Mouse (Mus musculus) adrenal gland, adult 2 months (tissue): ENCODE data around the gene Mcm3. TPM values are rescaled to one million over a fixed set of nuclear protein-coding genes. Genes with fewer than 3 reads are reported as not detected.

Experiments
- DNase-seq: peaks from one replicate; pipeline ENCODE4 v3.0.0; 2021
- long read RNA-seq: library from polyadenylated mRNA; stranded (forward); transcript quantifications from one replicate; pipeline ENCODE4 v2.0.0, GENCODE M21; 2021
- polyA plus RNA-seq: library from polyadenylated mRNA; depleted of rRNA; stranded (reverse); fragments of >200 nt; gene quantifications from 2 replicates; pipeline ENCODE4 v1.2.3, GENCODE M21; 2012; rRNA removed
- total RNA-seq, 2 experiments: library from RNA; stranded (reverse); gene quantifications; 2 replicates each; pipeline ENCODE4 v1.2.3; 2021

Gene Mcm3
- total RNA-seq (10 to 100 TPM; 12.6 to 13.6 TPM), polyA plus RNA-seq (4.7 and 6.7 TPM in 2 replicates)
- long read RNA-seq, transcript Mcm3-201 (17 exons, 3,031 nt), result major isoform, 10 of 11 reads
- long read RNA-seq, partial matches to known transcripts, result 0 of 11 reads
- long read RNA-seq, other reads (novel, unspliced or antisense), result 1 of 11 reads

DNA sequence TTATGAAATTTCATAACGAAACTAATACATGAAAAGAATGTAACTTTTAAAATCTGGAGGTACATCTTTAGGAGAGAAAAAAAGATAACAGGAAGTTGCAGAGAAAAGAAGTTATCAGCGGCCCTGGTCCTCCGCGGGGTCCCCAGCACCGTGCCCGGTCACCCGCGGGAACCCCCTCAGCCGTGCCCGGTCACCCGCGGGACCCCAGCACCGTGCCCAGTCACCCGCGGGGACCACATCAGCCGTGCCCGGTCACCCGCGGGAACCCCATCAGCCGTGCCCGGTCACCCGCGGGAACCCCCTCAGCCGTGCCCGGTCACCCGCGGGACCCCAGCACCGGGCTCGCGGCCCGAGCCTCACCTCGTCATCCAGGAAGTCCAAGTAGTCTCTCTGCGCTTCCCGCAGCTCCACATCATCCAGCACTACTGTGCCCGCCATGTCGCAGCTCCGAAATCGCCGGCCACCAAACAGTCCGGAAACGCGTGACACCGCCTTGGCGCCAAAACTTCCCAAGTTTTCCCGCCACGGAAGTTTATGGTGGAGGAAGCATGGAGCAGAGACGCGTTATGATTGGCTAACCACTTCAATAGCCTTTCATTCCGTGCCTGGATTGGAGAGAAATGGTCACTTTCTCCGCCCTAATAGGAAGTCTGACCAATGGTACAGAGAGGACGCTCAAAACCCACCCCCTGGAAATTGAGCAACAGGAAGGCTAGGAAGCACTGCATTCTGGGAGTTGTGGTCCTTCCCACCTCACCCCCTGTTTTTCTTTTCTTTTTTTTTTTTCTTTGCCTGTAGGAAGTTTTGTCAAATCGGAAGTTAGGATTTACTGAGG, at the start of gene Mcm3:
TSS of gene Mcm3 (minus strand) at position 542 of the 835 bp plus-strand sequence.
- DNase-seq, result peak; percentile 93

DNA sequence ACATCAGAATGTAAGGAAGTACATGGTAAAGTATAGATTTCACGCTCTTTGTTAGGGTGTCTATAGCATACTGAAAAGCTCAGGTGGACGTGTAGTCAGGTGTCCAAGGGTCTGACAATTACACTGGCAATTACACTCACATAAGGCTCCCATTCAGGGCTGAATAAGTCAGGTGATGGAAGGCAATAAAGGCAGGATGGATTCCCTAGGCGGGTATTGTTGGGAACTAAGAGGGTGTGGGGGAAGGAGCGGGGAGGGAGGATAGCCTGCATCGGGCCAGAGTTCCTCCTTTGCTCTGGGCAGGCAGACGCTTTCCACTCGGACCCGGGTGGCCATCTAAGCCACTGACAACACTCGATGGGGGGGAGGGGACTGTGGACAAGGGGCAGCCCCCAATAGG, 47.9 kb upstream of the Mcm3 start:
- no peak for DNase-seq

DNA sequence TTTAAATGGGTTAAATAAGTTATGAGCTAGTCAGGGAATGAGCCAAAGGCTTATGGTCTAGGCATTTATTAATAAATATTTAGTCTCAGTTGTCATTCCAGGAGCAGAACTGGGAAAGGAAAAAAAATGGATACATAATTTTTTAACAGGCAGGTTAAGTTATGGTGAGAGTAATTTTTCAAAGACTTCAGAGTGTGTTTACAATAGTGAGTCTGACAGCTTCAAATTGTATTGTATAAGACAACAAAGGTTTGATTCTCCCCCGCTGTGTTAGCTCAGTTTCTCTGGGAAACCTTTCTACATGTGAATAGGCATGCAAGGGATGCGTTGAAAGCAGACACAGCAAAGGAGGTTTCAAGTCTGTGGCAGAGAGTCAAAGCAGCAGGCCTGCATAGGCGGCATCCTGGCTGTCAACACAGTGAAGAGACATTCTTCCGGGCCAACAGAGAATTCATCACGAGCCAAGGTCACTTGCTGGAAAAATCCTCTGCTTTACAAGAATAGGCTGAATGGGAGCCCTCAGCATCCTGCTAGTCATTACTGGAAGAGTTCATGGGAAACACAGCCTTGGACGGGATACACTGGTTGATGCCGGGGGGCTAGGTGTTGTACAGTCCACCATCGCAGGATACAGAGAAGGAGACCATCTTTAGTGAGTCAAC, 47.3 kb upstream of the Mcm3 start:
- DNase-seq, result peak; percentile 60

DNA sequence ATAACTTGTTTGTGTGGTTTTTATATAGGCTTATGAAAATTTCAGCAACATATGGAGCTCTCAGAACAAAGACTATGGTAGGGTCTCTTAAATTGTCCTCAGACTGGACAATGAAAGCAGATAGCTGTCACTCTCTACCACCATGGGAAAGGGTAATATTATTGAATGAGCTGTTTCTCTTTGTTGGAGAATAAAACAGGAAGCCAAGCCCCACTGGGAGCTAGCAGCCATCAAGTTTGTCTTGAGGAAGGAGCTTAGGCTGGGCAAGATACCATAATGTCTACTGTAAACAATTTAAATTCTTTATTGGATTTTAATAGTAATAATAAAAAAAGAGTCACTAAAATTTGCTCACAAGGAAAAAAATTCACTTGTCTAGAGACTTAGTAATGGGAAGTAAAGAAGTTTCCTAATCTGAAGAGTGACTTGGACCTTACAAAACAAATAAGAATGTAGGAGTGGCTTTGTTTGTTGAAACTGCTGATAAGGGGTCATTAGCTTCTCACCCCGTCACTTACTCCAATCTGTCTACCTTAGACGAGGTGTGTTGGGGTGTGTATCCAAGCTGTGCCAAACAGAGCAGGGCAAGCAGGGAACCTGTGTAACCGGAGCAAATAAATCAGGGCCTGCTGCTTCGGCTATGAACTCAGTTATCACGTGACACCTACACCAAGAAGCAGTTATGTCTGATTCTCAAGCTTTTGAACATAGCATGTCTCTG, 43.5 kb upstream of the Mcm3 start:
- DNase-seq, result no peak

GRCm38 (mm10) chr1:20861865-20862264, 41.8 kb upstream of the Mcm3 start:
- no peak for DNase-seq

DNA sequence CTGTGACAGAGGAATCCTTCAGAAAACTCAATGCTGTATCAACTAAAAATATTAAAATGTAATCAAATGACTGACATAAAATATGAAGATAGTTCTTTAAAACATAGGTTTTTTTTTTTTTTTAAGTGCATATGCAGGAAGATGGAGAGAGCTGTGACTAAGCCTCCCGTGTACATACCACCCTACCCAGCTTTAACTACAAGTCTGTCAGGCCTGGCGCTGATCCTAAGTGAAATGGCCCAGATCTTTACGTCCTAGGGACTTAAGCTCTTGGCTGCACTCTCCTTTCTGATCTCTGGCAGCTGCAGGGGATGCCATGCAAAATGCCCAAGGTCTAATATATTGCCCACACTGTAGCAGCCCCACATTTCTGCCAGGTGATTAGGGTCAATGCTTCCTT, 40.7 kb upstream of the Mcm3 start:
- no peak for DNase-seq

DNA sequence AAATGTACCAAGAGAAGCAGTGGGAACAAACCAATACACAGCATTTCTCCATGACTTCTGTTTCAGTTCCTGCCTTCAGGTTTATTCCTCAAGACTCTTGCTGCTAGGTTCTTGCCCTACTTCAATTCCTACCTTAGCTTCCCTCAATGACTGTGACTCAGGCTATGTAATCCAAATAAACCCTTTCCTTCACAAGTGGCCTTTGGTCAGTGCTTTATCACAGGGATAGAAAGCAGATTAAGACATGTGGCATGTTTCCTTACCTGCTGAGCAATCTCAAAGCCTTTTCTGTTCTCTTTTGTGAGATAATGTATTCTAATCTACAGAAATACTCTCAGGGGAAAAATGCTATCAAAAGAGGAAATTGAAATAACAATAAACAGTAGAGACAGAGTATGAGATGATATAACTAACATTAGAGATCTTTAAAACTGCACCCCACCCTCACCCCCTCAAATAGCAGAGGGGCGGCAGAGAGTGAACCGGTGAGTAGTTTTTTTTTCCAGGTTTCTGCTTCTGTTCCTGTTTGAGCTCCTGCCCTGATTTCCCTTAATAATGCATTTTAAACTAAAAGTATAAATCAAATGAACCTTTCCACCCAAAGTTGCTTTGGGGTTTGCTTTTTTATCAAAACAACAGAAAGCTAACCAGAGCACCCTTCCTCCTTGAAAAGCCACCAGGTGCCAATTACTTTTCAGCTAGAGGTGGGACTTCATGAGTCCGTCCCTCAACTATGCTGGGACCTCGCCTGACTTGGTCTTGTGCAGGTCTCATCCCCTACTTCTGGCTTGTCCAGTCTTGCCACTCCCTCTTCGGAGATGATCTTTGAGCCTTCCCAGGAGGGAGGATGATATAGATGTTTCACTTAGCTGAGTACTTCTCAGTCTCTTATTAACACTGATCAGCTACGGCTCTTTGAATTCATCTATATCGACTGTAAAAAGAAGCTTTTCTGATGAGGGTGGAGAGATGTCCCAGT, 37.1 kb upstream of the Mcm3 start:
- no peak for DNase-seq

DNA sequence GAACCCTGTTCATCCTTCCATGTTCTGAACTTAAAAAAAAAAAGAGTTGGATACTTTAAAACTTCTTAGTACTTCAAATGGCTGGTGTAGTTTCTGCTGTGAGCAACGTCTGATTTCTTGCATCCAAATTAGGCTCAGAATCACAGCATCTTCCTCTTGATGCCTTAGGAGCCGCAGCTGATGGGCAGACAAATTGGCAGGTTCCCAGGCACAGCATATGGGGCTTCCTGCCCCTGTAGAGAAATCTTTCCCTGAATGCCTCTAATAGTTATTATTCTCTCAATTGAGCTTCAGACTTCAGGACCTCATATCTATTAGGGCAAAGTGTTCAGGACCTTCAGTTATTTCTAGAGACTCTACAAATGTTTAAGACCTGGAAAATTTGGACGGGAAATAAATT, 19.8 kb upstream of the Mcm3 start:
- DNase-seq, result no peak

DNA sequence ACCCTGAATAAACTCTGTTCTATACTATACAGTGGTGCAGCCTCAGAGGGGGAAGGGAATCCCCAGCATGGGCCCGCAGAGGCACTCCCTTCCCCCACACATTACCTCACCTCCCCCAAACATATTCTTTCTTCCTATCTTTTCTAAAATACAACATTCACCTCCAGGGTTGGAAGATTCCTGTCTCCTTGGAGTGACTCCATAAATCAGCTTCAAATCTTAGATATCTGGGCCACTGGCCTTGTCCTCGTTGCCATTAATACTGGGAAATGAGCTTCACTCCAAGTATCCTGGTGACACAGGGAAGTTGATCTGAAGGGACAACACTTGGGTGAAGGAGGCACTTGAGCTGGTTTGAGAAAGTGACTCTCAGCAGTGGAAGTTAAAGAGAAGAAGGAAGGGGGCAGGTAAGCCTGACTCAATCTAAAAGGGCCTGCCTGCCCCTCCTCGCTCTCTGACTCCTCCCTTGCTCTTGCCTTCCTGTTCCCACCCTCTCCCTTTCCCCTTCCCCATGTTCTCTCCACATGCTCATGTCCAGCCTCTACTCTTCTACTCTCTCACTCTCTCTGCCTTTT, 16.5 kb upstream of the Mcm3 start:
- peak; percentile 57 for DNase-seq

- no peak for DNase-seq
These were observed 13.0 kb upstream of the Mcm3 start for GRCm38 (mm10) chr1:20833141-20833511.

- no peak for DNase-seq
These were observed 12.5 kb upstream of the Mcm3 start for GRCm38 (mm10) chr1:20832473-20833140.

DNA sequence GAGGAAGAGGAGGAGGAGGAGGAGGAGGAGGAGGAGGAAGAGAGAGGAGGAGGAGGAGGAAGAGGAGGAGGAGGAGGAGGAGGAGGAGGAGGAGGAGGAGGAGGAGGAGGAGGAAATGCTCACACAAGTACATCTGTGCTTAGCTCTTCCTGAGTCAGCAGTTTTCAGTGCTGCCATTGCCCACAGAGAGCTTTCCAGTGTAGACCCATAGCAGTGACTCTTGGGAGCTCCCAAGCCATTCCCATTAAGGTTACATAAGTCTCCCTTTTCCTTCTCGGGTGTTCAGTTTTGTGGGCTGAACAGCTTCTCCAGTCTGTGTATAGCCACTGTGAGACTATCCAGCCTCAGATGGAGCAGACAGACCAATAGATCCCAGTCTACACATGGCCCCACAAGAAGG, 10.4 kb upstream of the Mcm3 start:
- no peak for DNase-seq

- DNase-seq, result no peak
These were observed 7.9 kb upstream of the Mcm3 start for GRCm38 (mm10) chr1:20828061-20828460.

DNA sequence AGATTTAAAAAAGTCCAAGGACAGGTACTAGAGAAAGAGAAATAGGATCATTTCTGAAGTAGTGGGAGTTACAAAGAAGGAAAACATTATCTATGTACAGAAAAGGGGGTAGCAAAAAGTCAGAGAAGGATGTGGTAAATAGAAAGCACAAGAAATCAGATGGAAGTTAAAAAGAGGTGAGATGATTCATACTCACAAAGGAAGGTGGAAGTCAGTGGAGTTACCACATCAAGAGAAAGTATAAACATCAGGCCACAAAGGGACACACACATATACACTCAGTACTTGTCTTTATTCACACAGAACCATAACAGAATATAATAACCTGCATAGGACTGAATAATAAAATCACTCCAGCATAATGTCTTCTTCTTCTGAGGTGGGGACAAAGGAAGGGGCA, 4.9 kb upstream of the Mcm3 start:
- no peak for DNase-seq

DNA sequence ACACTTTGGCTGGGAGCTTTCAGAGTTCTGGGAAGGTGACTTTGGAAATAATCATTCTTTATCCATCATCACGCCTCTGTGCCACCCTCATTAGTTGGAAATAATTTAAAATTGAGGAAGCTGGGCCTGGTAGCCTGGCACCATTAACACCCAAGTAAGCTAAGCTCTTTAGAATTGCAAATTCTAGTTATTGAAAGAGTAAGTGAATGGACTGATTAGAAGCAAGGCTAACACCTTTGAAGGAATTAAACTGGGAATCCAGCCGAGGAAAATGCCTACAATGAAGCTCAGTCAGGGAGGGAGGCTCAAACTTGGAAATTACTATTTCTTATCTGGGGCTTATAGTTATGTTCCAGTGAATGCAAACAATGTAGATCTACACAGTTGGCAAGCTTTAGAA, 3.8 kb upstream of the Mcm3 start:
- DNase-seq, result no peak

GRCm38 (mm10) chr1:20823471-20823870, 3.4 kb upstream of the Mcm3 start:
- no peak for DNase-seq

- peak; percentile 23 for DNase-seq
These were observed 847 bp upstream of the Mcm3 start for GRCm38 (mm10) chr1:20820959-20821358.

- no peak for DNase-seq
These were observed 2.5 kb downstream of the Mcm3 start for GRCm38 (mm10) chr1:20817596-20817995.

DNA sequence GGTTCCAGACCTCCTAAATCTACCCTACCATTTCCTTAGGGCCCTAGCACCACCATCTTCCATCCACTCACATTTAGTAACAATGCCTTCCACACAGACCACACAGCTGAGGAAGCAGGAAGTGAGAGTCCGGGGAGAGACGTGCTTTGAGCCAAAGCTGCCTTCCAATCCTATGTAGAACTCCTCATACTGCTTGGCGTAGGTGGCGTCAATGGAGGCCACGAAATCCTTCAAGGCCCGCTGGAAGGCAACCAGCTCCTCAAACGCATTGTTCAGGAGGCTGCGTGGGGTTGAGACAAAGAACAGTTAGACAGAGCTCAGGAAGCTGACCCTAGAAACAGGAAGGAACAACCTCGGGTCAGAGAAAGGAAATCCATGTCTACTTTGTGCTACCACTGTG, 2.9 kb downstream of the Mcm3 start:
- no peak for DNase-seq

DNA sequence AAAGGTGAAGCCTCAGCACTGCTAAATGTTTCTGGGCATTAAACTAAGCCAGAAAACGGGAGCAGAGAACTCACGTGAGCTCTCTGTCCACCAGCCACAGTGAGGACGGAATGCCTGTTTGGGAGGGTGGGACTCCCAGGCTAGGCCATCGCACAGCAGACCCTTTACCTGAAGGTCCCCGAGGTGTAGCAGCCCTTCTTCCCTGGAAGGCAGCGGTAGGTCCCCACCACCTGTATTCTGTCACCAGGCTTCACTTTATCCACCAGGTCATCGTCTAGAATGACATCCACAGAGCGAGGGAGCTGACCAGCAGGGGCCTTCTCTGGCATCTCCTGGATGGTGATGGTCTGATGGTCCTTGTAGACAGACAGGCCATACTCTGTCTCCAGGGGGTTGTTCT, 5.6 kb downstream of the Mcm3 start:
- DNase-seq, result no peak

- DNase-seq, result peak; percentile 23
These were observed 15.6 kb downstream of the Mcm3 start for GRCm38 (mm10) chr1:20804526-20804925.
